Mouse (Mus musculus) ES-E14 (cell line): ENCODE results near the gene Btbd11.

Experiments used
- HCFC1 ChIP-seq: IDR thresholded peaks from 2 replicates; pipeline ENCODE4 v1.6.1; 2012; ENCODE audit warnings: low read length, inconsistent platforms, borderline replicate concordance; ENCODE audit not compliant: insufficient read depth
- ZC3H11A ChIP-seq: IDR thresholded peaks from 2 replicates; pipeline ENCODE4 v1.6.1; 2012; ENCODE audit warnings: low read depth, mild to moderate bottlenecking, inconsistent platforms, low read length, borderline replicate concordance
- ZNF384 ChIP-seq: IDR thresholded peaks from 2 replicates; pipeline ENCODE4 v1.6.1; 2012; ENCODE audit warnings: low read depth, low read length, inconsistent platforms

- TF ChIP-seq ZNF384 = no peak
- no peak for TF ChIP-seq HCFC1
- no peak for TF ChIP-seq ZC3H11A
Observed at GRCm38 (mm10) chr10:85451629-85452368, 65.2 kb downstream of the Btbd11 start.
